Mouse (Mus musculus): ENCODE results near the gene Tmcc2. TPM values are rescaled to one million over a fixed set of nuclear protein-coding genes. Genes with fewer than 3 reads are reported as not detected.

Tmcc2 gene
- polyA plus RNA-seq, 1 experiment from 2014 or later: 12.2 TPM

GRCm38 (mm10) chr1:132336921-132337320, 54.2 kb downstream of the Tmcc2 start:
- Histone ChIP-seq H3K9me3 (ENCODE audit: control insufficient read depth, low read length) (no peaks in the 10 kb centered on the region), H3K36me3 (ENCODE audit: control insufficient read depth, insufficient read depth, low read length) (no peaks in the 10 kb centered on the region), H3K9ac (ENCODE audit: low read depth, low read length) (no peak overlapping the region), H3K4me3 (ENCODE audit: low read length) (no peak overlapping the region), H3K4me2 (ENCODE audit: low read depth, low read length) (no peak overlapping the region), H3K27me3 (replicated peaks; ENCODE audit: control insufficient read depth, insufficient read depth, low read length) (no peaks in the 10 kb centered on the region), H3K4me1 (ENCODE audit: control insufficient read depth, insufficient read depth, low read length) (peaks cover 31% of the 10 kb centered on the region), H3K27ac (ENCODE audit: low read length) (no peak overlapping the region)
- WGBS: 76% methylated on average over 6 of the region's 6 CpGs
- no peak for ATAC-seq

- H3K27ac ChIP-seq (ENCODE audit: low read length): no peak overlapping the region
- peaks cover 31% of the 10 kb centered on the region for H3K4me1 ChIP-seq (ENCODE audit: control insufficient read depth, insufficient read depth, low read length)
- ATAC-seq: no peak
Measured at GRCm38 (mm10) chr1:132335378-132335965, 55.6 kb downstream of the Tmcc2 start.

GRCm38 (mm10) chr1:132334178-132334801, 56.8 kb downstream of the Tmcc2 start:
- H3K36me3 ChIP-seq (ENCODE audit: control insufficient read depth, insufficient read depth, low read length): no peaks in the 10 kb centered on the region
- H3K27ac ChIP-seq (ENCODE audit: low read length): peak overlapping the region; percentile 66
- H3K27me3 ChIP-seq (replicated peaks; ENCODE audit: control insufficient read depth, insufficient read depth, low read length): no peaks in the 10 kb centered on the region
- peaks cover 31% of the 10 kb centered on the region for H3K4me1 ChIP-seq (ENCODE audit: control insufficient read depth, insufficient read depth, low read length)
- H3K4me2 ChIP-seq (ENCODE audit: low read depth, low read length): no peak overlapping the region
- 0 out of 2 replicates have a peak overlapping the region, but pooled peaks have one; percentile 33 for H3K9ac ChIP-seq (ENCODE audit: low read depth, low read length)
- WGBS: 31% methylated on average over 6 of the region's 6 CpGs
- ATAC-seq: no peak; the same call in 1 of the 2 replicates
- no peak overlapping the region for H3K4me3 ChIP-seq (ENCODE audit: low read length)
- no peaks in the 10 kb centered on the region for H3K9me3 ChIP-seq (ENCODE audit: control insufficient read depth, low read length)

More at GRCm38 (mm10) chr1:132335378-132335965, 55.6 kb downstream of the Tmcc2 start:
- WGBS: 55% methylated on average over 12 of the region's 12 CpGs
- Histone ChIP-seq H3K27me3 (replicated peaks; ENCODE audit: control insufficient read depth, insufficient read depth, low read length) (no peaks in the 10 kb centered on the region), H3K4me3 (ENCODE audit: low read length) (no peak overlapping the region), H3K9ac (ENCODE audit: low read depth, low read length) (no peak overlapping the region), H3K9me3 (ENCODE audit: control insufficient read depth, low read length) (no peaks in the 10 kb centered on the region), H3K4me2 (ENCODE audit: low read depth, low read length) (no peak overlapping the region), H3K36me3 (ENCODE audit: control insufficient read depth, insufficient read depth, low read length) (no peaks in the 10 kb centered on the region)

- peaks cover 31% of the 10 kb centered on the region for H3K4me1 ChIP-seq (ENCODE audit: control insufficient read depth, insufficient read depth, low read length)
- no peaks in the 10 kb centered on the region for H3K36me3 ChIP-seq (ENCODE audit: control insufficient read depth, insufficient read depth, low read length)
- peak overlapping the region; percentile 66 for H3K27ac ChIP-seq (ENCODE audit: low read length)
- peak overlapping the region; percentile 12; the same call in 1 of the 2 replicates for H3K4me2 ChIP-seq (ENCODE audit: low read depth, low read length)
- no peak overlapping the region for H3K4me3 ChIP-seq (ENCODE audit: low read length)
- 9% methylated on average over 4 of the region's 4 CpGs for WGBS
- H3K9me3 ChIP-seq (ENCODE audit: control insufficient read depth, low read length): no peaks in the 10 kb centered on the region
- H3K9ac ChIP-seq (ENCODE audit: low read depth, low read length): 0 out of 2 replicates have a peak overlapping the region, but pooled peaks have one; percentile 33
- no peaks in the 10 kb centered on the region for H3K27me3 ChIP-seq (replicated peaks; ENCODE audit: control insufficient read depth, insufficient read depth, low read length)
- peak; percentile 92 for ATAC-seq
Measured at GRCm38 (mm10) chr1:132333675-132334141, 57.4 kb downstream of the Tmcc2 start.

GRCm38 (mm10) chr1:132333201-132333600, 57.9 kb downstream of the Tmcc2 start:
- no peak for ATAC-seq
- Histone ChIP-seq H3K9ac (ENCODE audit: low read depth, low read length) (no peak overlapping the region), H3K36me3 (ENCODE audit: control insufficient read depth, insufficient read depth, low read length) (no peaks in the 10 kb centered on the region), H3K4me2 (ENCODE audit: low read depth, low read length) (no peak overlapping the region), H3K9me3 (ENCODE audit: control insufficient read depth, low read length) (no peaks in the 10 kb centered on the region), H3K27ac (ENCODE audit: low read length) (peak overlapping the region; percentile 66), H3K4me3 (ENCODE audit: low read length) (no peak overlapping the region), H3K4me1 (ENCODE audit: control insufficient read depth, insufficient read depth, low read length) (peaks cover 31% of the 10 kb centered on the region), H3K27me3 (replicated peaks; ENCODE audit: control insufficient read depth, insufficient read depth, low read length) (no peaks in the 10 kb centered on the region)
- 10% methylated on average over 2 of the region's 2 CpGs for WGBS

GRCm38 (mm10) chr1:132331283-132331682, 59.8 kb downstream of the Tmcc2 start:
- H3K4me1 ChIP-seq (ENCODE audit: control insufficient read depth, insufficient read depth, low read length): peaks cover 35% of the 10 kb centered on the region
- WGBS: 89% methylated on average over 17 of the region's 17 CpGs

GRCm38 (mm10) chr1:132330397-132330796, 60.7 kb downstream of the Tmcc2 start:
- no peak overlapping the region for H3K4me3 ChIP-seq (ENCODE audit: low read length)
- WGBS: 86% methylated on average over 15 of the region's 15 CpGs
- H3K9me3 ChIP-seq (ENCODE audit: control insufficient read depth, low read length): no peaks in the 10 kb centered on the region
- no peak overlapping the region for H3K9ac ChIP-seq (ENCODE audit: low read depth, low read length)
- H3K36me3 ChIP-seq (ENCODE audit: control insufficient read depth, insufficient read depth, low read length): no peaks in the 10 kb centered on the region
- H3K4me2 ChIP-seq (ENCODE audit: low read depth, low read length): no peak overlapping the region
- peaks cover 30% of the 10 kb centered on the region for H3K4me1 ChIP-seq (ENCODE audit: control insufficient read depth, insufficient read depth, low read length)
- H3K27ac ChIP-seq (ENCODE audit: low read length): no peak overlapping the region
- ATAC-seq: no peak
- H3K27me3 ChIP-seq (replicated peaks; ENCODE audit: control insufficient read depth, insufficient read depth, low read length): no peaks in the 10 kb centered on the region

More at GRCm38 (mm10) chr1:132331283-132331682, 59.8 kb downstream of the Tmcc2 start:
- Histone ChIP-seq H3K9me3 (ENCODE audit: control insufficient read depth, low read length) (no peaks in the 10 kb centered on the region), H3K36me3 (ENCODE audit: control insufficient read depth, insufficient read depth, low read length) (no peaks in the 10 kb centered on the region), H3K27ac (ENCODE audit: low read length) (no peak overlapping the region), H3K4me2 (ENCODE audit: low read depth, low read length) (no peak overlapping the region), H3K4me3 (ENCODE audit: low read length) (no peak overlapping the region), H3K9ac (ENCODE audit: low read depth, low read length) (no peak overlapping the region), H3K27me3 (replicated peaks; ENCODE audit: control insufficient read depth, insufficient read depth, low read length) (no peaks in the 10 kb centered on the region)
- ATAC-seq: no peak

- H3K4me1 ChIP-seq (ENCODE audit: control insufficient read depth, insufficient read depth, low read length): peaks cover 24% of the 10 kb centered on the region
Measured at GRCm38 (mm10) chr1:132329656-132330055, 61.4 kb downstream of the Tmcc2 start.

GRCm38 (mm10) chr1:132328565-132328964, 62.5 kb downstream of the Tmcc2 start:
- ATAC-seq: peak; percentile 64
- no peaks in the 10 kb centered on the region for H3K9me3 ChIP-seq (ENCODE audit: control insufficient read depth, low read length)
- no peak overlapping the region for H3K4me2 ChIP-seq (ENCODE audit: low read depth, low read length)
- no peak overlapping the region for H3K27ac ChIP-seq (ENCODE audit: low read length)
- H3K9ac ChIP-seq (ENCODE audit: low read depth, low read length): no peak overlapping the region
- no peaks in the 10 kb centered on the region for H3K27me3 ChIP-seq (replicated peaks; ENCODE audit: control insufficient read depth, insufficient read depth, low read length)
- peaks cover 15% of the 10 kb centered on the region for H3K4me1 ChIP-seq (ENCODE audit: control insufficient read depth, insufficient read depth, low read length)
- H3K36me3 ChIP-seq (ENCODE audit: control insufficient read depth, insufficient read depth, low read length): no peaks in the 10 kb centered on the region
- whole genome bisulfite sequencing: 49% methylated on average over 3 of the region's 3 CpGs
- H3K4me3 ChIP-seq (ENCODE audit: low read length): no peak overlapping the region

More at GRCm38 (mm10) chr1:132329656-132330055, 61.4 kb downstream of the Tmcc2 start:
- no peak overlapping the region for H3K4me3 ChIP-seq (ENCODE audit: low read length)
- WGBS: 83% methylated on average over 7 of the region's 7 CpGs
- no peak overlapping the region for H3K27ac ChIP-seq (ENCODE audit: low read length)
- no peaks in the 10 kb centered on the region for H3K9me3 ChIP-seq (ENCODE audit: control insufficient read depth, low read length)
- H3K9ac ChIP-seq (ENCODE audit: low read depth, low read length): no peak overlapping the region
- no peaks in the 10 kb centered on the region for H3K27me3 ChIP-seq (replicated peaks; ENCODE audit: control insufficient read depth, insufficient read depth, low read length)
- H3K36me3 ChIP-seq (ENCODE audit: control insufficient read depth, insufficient read depth, low read length): no peaks in the 10 kb centered on the region
- H3K4me2 ChIP-seq (ENCODE audit: low read depth, low read length): no peak overlapping the region
- no peak for ATAC-seq
